Mouse (Mus musculus): ENCODE data around the gene Ntrk2. TPM values are rescaled to one million over a fixed set of nuclear protein-coding genes. Genes with fewer than 3 reads are reported as not detected.
"Not testable (repeated sequence)": the region's sequence is repeated elsewhere in the genome, so short reads cannot be mapped to it uniquely, and the experiment has no call there.

Ntrk2 gene
- polyA plus RNA-seq, 1 experiment from 2014 or later: 40.9 TPM

DNA sequence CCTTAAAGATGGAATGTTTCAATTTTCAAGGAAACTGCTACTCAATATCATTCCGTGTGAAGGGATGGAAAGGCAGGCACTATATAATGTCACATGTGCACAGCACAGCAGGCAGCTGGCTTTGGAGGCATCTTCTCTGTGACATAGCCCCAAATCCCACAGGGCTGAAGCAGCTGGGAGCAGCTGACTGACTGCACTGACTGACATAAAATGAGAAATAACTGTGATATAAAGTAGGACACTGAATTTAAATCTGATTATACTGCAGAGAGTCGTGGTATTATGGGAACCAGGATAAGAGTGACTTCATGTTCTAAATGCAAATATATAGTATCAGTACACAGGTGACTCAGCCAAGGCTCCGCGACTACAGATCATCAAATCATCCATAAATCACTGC lies 282.6 kb downstream of the Ntrk2 start:
- no peak overlapping the region for H3K9ac ChIP-seq
- H3K27ac ChIP-seq (replicated peaks): no peak overlapping the region
- no peak overlapping the region for H3K4me2 ChIP-seq (replicated peaks)
- no peaks in the 10 kb centered on the region for H3K36me3 ChIP-seq
- H3K27me3 ChIP-seq: no peaks in the 10 kb centered on the region
- no peak for ATAC-seq (ENCODE audit: insufficient number of reproducible peaks, low FRiP score, low TSS enrichment, low read depth)
- H3K4me3 ChIP-seq (replicated peaks): no peak overlapping the region
- H3K9me3 ChIP-seq (replicated peaks): no peaks in the 10 kb centered on the region
- 81% methylated on average over 4 of the region's 4 CpGs for WGBS
- H3K4me1 ChIP-seq: no peaks in the 10 kb centered on the region

DNA sequence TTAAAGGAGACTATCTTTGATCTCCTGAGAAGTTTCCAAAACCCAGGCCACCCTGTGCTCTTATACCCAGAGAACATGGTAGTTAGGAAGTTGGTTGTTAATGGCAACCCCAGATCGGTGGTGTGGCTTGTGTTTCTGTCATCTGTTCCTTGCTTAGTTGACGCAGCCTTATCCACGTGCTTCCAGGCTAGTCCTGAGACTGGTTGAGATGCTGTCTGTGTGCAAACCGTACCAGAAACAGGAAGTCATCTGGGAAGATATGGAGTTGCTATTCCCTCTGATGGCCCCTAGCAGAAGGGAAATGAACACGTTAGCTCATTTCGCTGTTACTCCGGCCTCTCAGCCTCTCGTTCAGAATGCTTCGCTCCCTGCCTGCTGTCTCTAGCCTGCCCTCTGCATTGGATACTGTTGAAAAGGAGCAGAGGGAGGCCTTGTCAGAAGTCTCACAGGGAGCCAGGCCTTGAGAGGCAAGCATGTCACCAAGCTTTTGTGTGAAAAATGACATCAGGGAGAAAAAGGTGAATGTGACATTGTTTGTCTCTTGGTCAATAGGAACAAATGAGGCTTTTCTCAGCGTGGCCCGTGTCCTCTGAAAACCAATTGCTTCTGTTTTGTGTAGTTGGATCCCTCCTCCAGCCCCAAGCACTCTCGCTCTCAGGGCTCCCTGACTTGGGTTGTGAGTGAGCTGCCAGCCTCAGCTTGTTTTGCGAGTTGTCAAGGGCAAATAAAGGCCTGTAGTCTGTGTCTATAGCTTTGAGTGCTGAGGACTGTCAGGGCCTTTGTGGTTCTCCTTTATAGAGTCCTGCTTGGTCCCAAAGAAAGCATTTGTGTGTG lies 285.0 kb downstream of the Ntrk2 start:
- ATAC-seq (ENCODE audit: insufficient number of reproducible peaks, low FRiP score, low TSS enrichment, low read depth): no peak
- H3K9ac ChIP-seq: no peak overlapping the region
- no peaks in the 10 kb centered on the region for H3K9me3 ChIP-seq (replicated peaks)
- H3K4me3 ChIP-seq (replicated peaks): no peak overlapping the region
- peaks cover 12% of the 10 kb centered on the region; the same call in 1 of the 2 replicates for H3K4me1 ChIP-seq
- no peak overlapping the region for H3K27ac ChIP-seq (replicated peaks)
- H3K4me2 ChIP-seq (replicated peaks): no peak overlapping the region
- no peaks in the 10 kb centered on the region for H3K27me3 ChIP-seq
- WGBS: 51% methylated on average over 13 of the region's 13 CpGs
- no peaks in the 10 kb centered on the region for H3K36me3 ChIP-seq

DNA sequence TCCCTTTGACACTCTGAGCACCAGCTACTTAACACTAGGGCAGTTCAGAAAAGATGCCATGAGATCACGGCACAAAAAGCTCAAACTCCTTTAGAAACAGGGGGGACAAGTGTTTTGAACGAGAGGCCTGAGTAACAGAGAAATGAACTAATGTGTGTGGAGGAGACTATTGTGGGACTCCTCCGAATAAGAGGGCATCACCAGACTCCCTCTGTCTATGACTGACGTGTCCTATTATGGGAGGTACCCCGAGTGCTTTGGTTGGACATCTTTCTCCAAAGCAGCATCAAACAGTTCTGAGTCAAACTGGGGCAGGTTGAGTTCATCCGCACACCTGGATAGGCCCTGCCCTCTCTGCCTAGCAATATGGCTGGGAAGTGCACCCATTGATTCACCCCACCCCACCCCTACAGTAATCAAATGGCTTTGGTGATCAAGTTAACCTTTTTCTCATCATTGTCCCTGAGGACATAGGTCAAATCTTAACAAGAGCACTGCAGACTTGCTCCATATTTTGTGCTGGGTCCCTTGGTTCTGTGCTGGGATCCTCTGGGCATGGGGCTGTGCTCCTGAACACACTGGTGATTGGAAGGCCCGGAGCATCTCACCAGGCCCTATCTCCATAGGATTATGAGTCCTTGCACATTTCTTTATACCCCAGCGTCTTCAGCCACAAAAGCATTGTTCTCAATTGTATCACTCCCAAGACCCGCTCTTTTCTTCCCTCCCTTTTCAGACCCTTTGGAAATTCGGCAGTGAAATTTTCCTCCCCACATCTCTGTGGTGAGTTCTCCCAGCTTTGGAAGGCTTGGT lies 285.9 kb downstream of the Ntrk2 start:
- no peak overlapping the region for H3K4me2 ChIP-seq (replicated peaks)
- H3K9ac ChIP-seq: no peak overlapping the region
- no peaks in the 10 kb centered on the region for H3K27me3 ChIP-seq
- peaks cover 12% of the 10 kb centered on the region; the same call in 1 of the 2 replicates for H3K4me1 ChIP-seq
- no peaks in the 10 kb centered on the region for H3K36me3 ChIP-seq
- no peak overlapping the region for H3K4me3 ChIP-seq (replicated peaks)
- WGBS: 64% methylated on average over 10 of the region's 10 CpGs
- H3K27ac ChIP-seq (replicated peaks): no peak overlapping the region
- no peaks in the 10 kb centered on the region for H3K9me3 ChIP-seq (replicated peaks)
- ATAC-seq (ENCODE audit: insufficient number of reproducible peaks, low FRiP score, low TSS enrichment, low read depth): no peak

DNA sequence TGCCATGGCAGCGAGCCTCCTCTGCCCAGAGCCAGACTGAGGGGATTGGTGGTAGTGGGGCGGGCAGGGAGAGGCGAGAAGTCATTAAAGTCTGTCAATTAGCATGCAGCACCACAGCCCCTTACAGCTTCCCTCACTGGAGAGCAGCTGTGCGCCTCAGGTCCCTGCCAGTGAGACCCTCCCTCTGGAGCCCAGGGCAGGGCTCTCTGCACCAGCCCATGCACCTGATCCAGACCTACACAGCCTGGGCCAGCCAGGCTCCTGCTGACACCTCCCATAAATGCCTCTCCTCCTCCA lies 286.4 kb downstream of the Ntrk2 start:
- Histone ChIP-seq H3K27me3 (no peaks in the 10 kb centered on the region), H3K9me3 (replicated peaks) (no peaks in the 10 kb centered on the region), H3K4me3 (replicated peaks) (no peak overlapping the region), H3K9ac (no peak overlapping the region), H3K27ac (replicated peaks) (no peak overlapping the region), H3K36me3 (no peaks in the 10 kb centered on the region), H3K4me2 (replicated peaks) (no peak overlapping the region), H3K4me1 (peaks cover 12% of the 10 kb centered on the region; the same call in 1 of the 2 replicates)
- ATAC-seq (ENCODE audit: insufficient number of reproducible peaks, low FRiP score, low TSS enrichment, low read depth): peak; percentile 6; the same call in 1 of the 2 replicates
- 27% methylated on average over 4 of the region's 4 CpGs for WGBS

DNA sequence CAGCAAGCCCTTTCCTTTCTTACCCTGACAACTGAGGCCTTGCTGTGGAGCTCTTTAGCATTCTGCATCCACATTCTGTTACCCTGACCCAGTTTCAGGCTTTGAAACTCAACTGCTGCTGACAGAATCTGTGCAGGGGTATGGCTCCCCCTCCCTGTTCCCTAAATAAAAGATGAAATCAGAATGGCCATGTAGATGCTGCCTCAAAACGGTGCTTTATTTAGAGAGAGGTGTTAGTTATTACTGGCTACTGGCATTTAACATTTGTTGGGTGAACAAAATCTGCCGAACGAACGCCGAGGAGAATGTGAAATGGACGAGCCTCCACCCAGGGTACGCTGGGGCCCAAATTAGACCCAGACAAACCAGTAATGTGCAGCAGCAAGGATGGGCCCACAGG lies 288.4 kb downstream of the Ntrk2 start:
- no peak overlapping the region for H3K9ac ChIP-seq
- no peaks in the 10 kb centered on the region for H3K36me3 ChIP-seq
- no peak overlapping the region for H3K4me3 ChIP-seq (replicated peaks)
- peaks cover 12% of the 10 kb centered on the region; the same call in 1 of the 2 replicates for H3K4me1 ChIP-seq
- 75% methylated on average over 7 of the region's 7 CpGs for WGBS
- H3K27ac ChIP-seq (replicated peaks): peak overlapping the region; percentile 61; the same call in 1 of the 2 replicates
- ATAC-seq (ENCODE audit: insufficient number of reproducible peaks, low FRiP score, low TSS enrichment, low read depth): no peak
- H3K4me2 ChIP-seq (replicated peaks): no peak overlapping the region
- H3K9me3 ChIP-seq (replicated peaks): no peaks in the 10 kb centered on the region
- H3K27me3 ChIP-seq: no peaks in the 10 kb centered on the region

DNA sequence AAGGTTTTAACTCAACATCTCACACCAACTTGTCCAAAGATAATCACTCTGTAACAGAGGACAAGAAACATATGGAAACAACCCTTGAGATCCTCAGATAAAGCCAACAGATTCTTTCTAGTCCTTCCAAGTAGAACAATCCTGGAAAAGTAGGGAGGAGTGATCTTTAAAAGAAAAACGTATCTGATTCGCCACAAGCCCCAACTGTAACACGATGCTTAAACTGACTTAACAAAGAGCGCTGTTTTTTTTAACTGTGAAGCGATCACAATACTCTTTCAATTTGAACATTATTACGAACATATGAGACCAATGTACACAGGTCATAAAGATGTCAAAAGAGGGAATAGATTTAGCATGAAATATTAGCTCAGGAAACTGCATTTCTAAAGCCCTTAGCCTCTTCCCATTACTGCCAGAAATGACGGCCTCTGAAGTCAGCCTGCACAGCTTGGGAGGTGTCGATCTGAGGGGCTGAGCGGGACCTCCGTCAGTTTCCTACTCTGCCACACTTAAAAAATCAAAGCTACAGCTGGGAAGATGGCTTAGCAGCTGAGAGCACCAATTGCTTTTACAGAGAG lies 289.5 kb downstream of the Ntrk2 start:
- peak; percentile 45; the same call in 1 of the 2 replicates for ATAC-seq (ENCODE audit: insufficient number of reproducible peaks, low FRiP score, low TSS enrichment, low read depth)
- H3K4me1 ChIP-seq: peaks cover 12% of the 10 kb centered on the region; the same call in 1 of the 2 replicates
- WGBS: 8% methylated on average over 10 of the region's 10 CpGs
- H3K27me3 ChIP-seq: no peaks in the 10 kb centered on the region
- no peak overlapping the region for H3K4me2 ChIP-seq (replicated peaks)
- H3K4me3 ChIP-seq (replicated peaks): no peak overlapping the region
- H3K27ac ChIP-seq (replicated peaks): peak overlapping the region; percentile 61
- H3K36me3 ChIP-seq: no peaks in the 10 kb centered on the region
- no peak overlapping the region for H3K9ac ChIP-seq
- no peaks in the 10 kb centered on the region for H3K9me3 ChIP-seq (replicated peaks)

DNA sequence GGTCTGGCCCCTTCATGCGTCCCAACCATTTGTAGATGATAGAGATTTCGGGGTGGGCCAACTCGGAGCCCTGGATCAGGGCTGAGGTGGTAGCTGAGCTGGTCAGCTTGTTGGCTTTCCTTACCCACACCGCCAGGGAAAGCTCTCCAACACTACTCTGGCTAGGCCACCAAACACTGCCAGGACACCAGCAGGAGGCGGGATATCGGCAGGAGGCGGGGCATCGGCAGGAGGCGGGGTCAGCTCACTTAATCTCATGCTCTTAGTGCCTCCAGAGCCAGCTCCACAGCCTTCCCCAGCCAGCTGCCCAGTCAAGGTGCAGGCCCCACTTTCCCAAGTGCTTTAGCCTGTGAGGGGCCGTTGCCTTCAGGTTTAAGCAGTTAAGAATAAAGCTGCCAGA lies 293.7 kb downstream of the Ntrk2 start:
- ATAC-seq (ENCODE audit: insufficient number of reproducible peaks, low FRiP score, low TSS enrichment, low read depth): no peak
- WGBS: 41% methylated on average over 10 of the region's 10 CpGs

DNA sequence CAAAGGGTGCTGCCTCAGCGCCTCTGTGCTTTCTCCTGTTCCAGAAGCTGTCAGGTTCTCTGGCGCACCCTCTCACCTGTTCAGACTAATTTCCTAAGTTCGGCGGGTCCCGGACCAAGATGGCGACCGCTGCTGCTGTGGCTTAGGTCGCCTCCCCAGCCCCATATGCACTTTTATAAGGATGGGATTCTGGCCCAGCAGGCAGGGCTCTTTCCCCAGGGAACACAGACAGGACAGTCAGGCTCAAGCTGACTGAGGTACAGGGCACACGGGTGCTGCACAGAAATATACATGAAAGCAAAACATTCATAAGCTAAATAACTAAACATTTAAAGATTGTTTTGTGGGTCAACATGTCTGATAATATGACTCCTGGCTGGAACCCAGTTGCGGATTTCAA lies 301.4 kb downstream of the Ntrk2 start:
- not testable (repeated sequence) for H3K27ac ChIP-seq (replicated peaks); H3K4me3 ChIP-seq (replicated peaks); H3K36me3 ChIP-seq; ATAC-seq (ENCODE audit: insufficient number of reproducible peaks, low FRiP score, low TSS enrichment, low read depth); H3K9me3 ChIP-seq (replicated peaks); H3K4me1 ChIP-seq; H3K4me2 ChIP-seq (replicated peaks); H3K9ac ChIP-seq; H3K27me3 ChIP-seq
- 91% methylated on average over 10 of the region's 10 CpGs for WGBS

More for the DNA sequence above, 293.7 kb downstream of the Ntrk2 start:
- Histone ChIP-seq H3K4me3 (replicated peaks) (no peak overlapping the region), H3K4me2 (replicated peaks) (no peak overlapping the region), H3K9me3 (replicated peaks) (no peaks in the 10 kb centered on the region), H3K9ac (no peak overlapping the region), H3K27me3 (no peaks in the 10 kb centered on the region), H3K4me1 (peaks cover 12% of the 10 kb centered on the region; the same call in 1 of the 2 replicates), H3K36me3 (no peaks in the 10 kb centered on the region), H3K27ac (replicated peaks) (no peak overlapping the region)

DNA sequence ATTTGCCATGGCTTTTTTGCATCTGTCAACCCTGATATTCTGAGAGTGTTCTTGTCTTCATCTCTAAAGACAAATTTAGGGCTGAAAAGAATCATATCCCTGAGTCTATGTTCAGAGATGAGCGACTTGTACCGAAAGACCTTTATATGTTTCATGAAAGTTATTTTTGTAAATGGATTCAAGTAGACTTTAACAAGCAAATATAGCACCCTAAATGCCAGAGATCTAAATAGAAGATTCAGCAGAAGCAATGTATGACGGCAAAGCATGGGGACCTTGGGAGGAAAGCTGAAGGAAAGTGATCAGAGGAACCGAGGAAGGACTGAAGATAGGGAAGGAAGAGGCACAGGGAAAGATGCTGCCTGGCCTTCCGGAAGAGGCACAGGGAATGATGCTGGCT lies 303.7 kb downstream of the Ntrk2 start:
- no peak for ATAC-seq (ENCODE audit: insufficient number of reproducible peaks, low FRiP score, low TSS enrichment, low read depth)
- H3K9me3 ChIP-seq (replicated peaks): no peaks in the 10 kb centered on the region

DNA sequence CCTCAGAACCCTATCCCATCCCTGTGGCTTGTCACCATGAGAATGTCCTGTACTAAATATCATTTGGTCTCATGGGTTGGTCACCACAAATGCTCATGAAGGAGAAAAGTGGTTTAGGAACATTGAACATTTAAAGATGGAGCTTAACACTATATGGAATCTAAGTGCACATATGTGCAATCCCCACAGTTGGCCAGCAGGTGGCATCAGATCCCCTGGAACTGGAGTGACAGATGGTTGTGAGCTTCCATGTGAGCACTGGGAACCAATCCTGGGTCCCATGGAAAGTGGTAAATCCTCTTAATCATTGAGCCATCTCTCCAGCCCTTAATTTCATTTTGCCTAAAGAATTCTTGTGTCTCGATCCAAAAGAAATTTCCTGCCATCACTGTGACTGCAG lies 308.3 kb downstream of the Ntrk2 start:
- H3K4me1 ChIP-seq: 0 out of 2 replicates have a peak, but pooled peaks cover 4% of the 10 kb centered on the region
- ATAC-seq (ENCODE audit: insufficient number of reproducible peaks, low FRiP score, low TSS enrichment, low read depth): no peak
- WGBS: 93% methylated on average over 1 of the region's 1 CpGs

More for the DNA sequence above, 303.7 kb downstream of the Ntrk2 start:
- Histone ChIP-seq H3K27me3 (no peaks in the 10 kb centered on the region), H3K4me1 (no peaks in the 10 kb centered on the region), H3K4me3 (replicated peaks) (no peak overlapping the region), H3K36me3 (no peaks in the 10 kb centered on the region), H3K9ac (no peak overlapping the region), H3K27ac (replicated peaks) (no peak overlapping the region), H3K4me2 (replicated peaks) (no peak overlapping the region)
- whole genome bisulfite sequencing: 82% methylated on average over 5 of the region's 5 CpGs

DNA sequence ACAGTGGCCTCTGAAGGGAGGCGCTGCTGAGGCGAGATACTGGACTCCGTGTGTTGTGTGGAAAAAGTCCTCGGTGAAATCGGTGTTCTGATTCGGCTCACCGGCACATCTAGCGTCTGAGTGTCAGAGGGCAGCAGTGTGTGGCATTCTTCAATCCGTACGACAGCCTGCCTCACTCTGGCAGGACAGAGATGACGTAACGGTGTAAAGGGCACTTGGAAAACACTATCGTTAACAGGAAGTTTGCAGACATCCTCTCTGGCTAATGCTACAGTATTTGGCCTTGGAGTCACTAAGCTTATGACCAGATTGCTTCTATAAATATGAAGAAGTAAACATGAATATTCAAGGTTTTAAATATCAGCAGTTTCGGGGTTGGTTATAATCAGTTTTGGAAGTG lies 309.2 kb downstream of the Ntrk2 start:
- no peaks in the 10 kb centered on the region for H3K36me3 ChIP-seq
- 95% methylated on average over 14 of the region's 14 CpGs for WGBS

More for the DNA sequence above, 308.3 kb downstream of the Ntrk2 start:
- Histone ChIP-seq H3K9ac (no peak overlapping the region), H3K4me3 (replicated peaks) (no peak overlapping the region), H3K27me3 (no peaks in the 10 kb centered on the region), H3K27ac (replicated peaks) (no peak overlapping the region), H3K36me3 (no peaks in the 10 kb centered on the region), H3K4me2 (replicated peaks) (no peak overlapping the region), H3K9me3 (replicated peaks) (no peaks in the 10 kb centered on the region; the same call in 1 of the 2 replicates)

More for the DNA sequence above, 309.2 kb downstream of the Ntrk2 start:
- Histone ChIP-seq H3K4me2 (replicated peaks) (no peak overlapping the region), H3K4me1 (0 out of 2 replicates have a peak, but pooled peaks cover 4% of the 10 kb centered on the region), H3K27ac (replicated peaks) (no peak overlapping the region), H3K9ac (no peak overlapping the region), H3K27me3 (no peaks in the 10 kb centered on the region), H3K4me3 (replicated peaks) (no peak overlapping the region), H3K9me3 (replicated peaks) (no peaks in the 10 kb centered on the region; the same call in 1 of the 2 replicates)
- no peak for ATAC-seq (ENCODE audit: insufficient number of reproducible peaks, low FRiP score, low TSS enrichment, low read depth)

Measured in embryonic facial prominence, embryonic 15.5 days (tissue).